ENCODE assay signal across 9 mouse cellular contexts in the genomic region with DNA sequence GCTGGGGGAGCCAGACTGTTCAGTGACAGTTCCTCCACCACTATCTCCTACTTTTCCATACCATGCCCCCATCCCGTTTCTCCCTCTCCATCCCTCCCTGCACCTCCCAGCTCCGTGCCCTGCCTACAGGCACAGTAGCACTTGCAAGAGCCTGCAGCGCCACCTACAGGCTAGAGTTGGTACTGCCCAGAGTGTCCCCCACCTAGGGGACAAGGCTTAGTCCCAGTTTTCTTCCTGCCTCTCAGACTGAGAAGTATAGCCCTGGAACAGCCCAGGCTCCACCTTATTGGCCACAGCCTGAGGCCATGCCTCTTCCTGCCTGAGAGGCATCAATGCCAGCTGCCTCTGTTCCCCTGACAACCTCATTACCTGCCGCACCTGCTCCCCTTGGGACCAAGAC.
DNase-seq lines count a peak whose midpoint lies in the region; ATAC-seq and TF ChIP-seq lines count a peak whose summit lies in the region.
"Had no signal": no experiment of that assay in that cellular context is flagged by ENCODE, and none has a peak within 500 bp of the region (broad histone marks: within the 10 kb centered on the region; RNA-seq: fewer than 3 reads in every experiment).

No protein-coding gene starts in this region.

- H3K27me3 ChIP-seq in kidney, embryonic 14.5 days (ENCODE audit: control insufficient read depth, insufficient read depth, low read length): no peaks in the 10 kb centered on the region
- H3K27me3 ChIP-seq in limb, embryonic 14.5 days (ENCODE audit: control insufficient read depth, insufficient read depth, low read length): no peaks in the 10 kb centered on the region
- no peaks in the 10 kb centered on the region for H3K27me3 ChIP-seq in neural tube, embryonic 12.5 days (replicated peaks)
- no peaks in the 10 kb centered on the region for H3K27me3 ChIP-seq in stomach, embryonic 16.5 days (ENCODE audit: control insufficient read depth, insufficient read depth, low read length)

- peaks cover 31% of the 10 kb centered on the region for H3K4me1 ChIP-seq in kidney, embryonic 14.5 days (ENCODE audit: control insufficient read depth, insufficient read depth, low read length)
- peaks cover 62% of the 10 kb centered on the region for H3K4me1 ChIP-seq in limb, embryonic 14.5 days (ENCODE audit: control insufficient read depth, insufficient read depth, low read length)
- H3K4me1 ChIP-seq in neural tube, embryonic 12.5 days: peaks cover 42% of the 10 kb centered on the region
- H3K4me1 ChIP-seq in stomach, embryonic 16.5 days (ENCODE audit: control insufficient read depth, insufficient read depth, low read length): peaks cover 6% of the 10 kb centered on the region; the same call in 1 of the 2 replicates

- 9% methylated on average over 4 of the region's 4 CpGs for WGBS in kidney, embryonic 14.5 days
- 2% methylated on average over 4 of the region's 4 CpGs for WGBS in limb, embryonic 14.5 days
- WGBS in neural tube, embryonic 12.5 days: 13% methylated on average over 4 of the region's 4 CpGs
- 14% methylated on average over 4 of the region's 4 CpGs for WGBS in stomach, embryonic 16.5 days

- TF ChIP-seq POLR2A in limb, embryonic 14.5 days (IDR thresholded peaks at IDR 0.05; ENCODE audit: borderline replicate concordance, extremely low read depth, insufficient read depth, insufficient read length): no peak

- no peak overlapping the region for H3K4me2 ChIP-seq in kidney, embryonic 14.5 days (replicated peaks; ENCODE audit: low read depth, low read length)
- no peak overlapping the region for H3K4me2 ChIP-seq in limb, embryonic 14.5 days (replicated peaks; ENCODE audit: low read depth, low read length, severe bottlenecking)
- H3K4me2 ChIP-seq in neural tube, embryonic 12.5 days (replicated peaks): no peak overlapping the region
- no peak overlapping the region for H3K4me2 ChIP-seq in stomach, embryonic 16.5 days (ENCODE audit: low read depth, low read length)

- ATAC-seq in CD4-positive, CD25-positive, alpha-beta regulatory T cell, adult 4 months: no peak
- ATAC-seq in kidney, embryonic 14.5 days (ENCODE audit: low FRiP score, low TSS enrichment): peak; percentile 15
- ATAC-seq in limb, embryonic 14.5 days (ENCODE audit: low FRiP score, low read depth): 0 out of 2 replicates have a peak, but pooled peaks have one; percentile 23
- peak; percentile 63 for ATAC-seq in neural tube, embryonic 12.5 days (ENCODE audit: low FRiP score, low read depth)
- peak; percentile 46; the same call in 1 of the 2 replicates for ATAC-seq in stomach, embryonic 16.5 days (ENCODE audit: insufficient read depth, low FRiP score)

- no peak overlapping the region for H3K27ac ChIP-seq in kidney, embryonic 14.5 days (ENCODE audit: low read depth, low read length)
- H3K27ac ChIP-seq in limb, embryonic 14.5 days (replicated peaks; ENCODE audit: low read depth, low read length): no peak overlapping the region
- no peak overlapping the region for H3K27ac ChIP-seq in neural tube, embryonic 12.5 days
- H3K27ac ChIP-seq in stomach, embryonic 16.5 days (ENCODE audit: low read length): no peak overlapping the region

- H3K9ac ChIP-seq in kidney, embryonic 14.5 days (ENCODE audit: low read depth, low read length): no peak overlapping the region
- no peak overlapping the region for H3K9ac ChIP-seq in limb, embryonic 14.5 days (ENCODE audit: low read depth, low read length, severe bottlenecking)
- no peak overlapping the region for H3K9ac ChIP-seq in neural tube, embryonic 12.5 days
- no peak overlapping the region for H3K9ac ChIP-seq in stomach, embryonic 16.5 days (ENCODE audit: low read length)

- H3K4me3 ChIP-seq in kidney, embryonic 14.5 days (ENCODE audit: low read length): no peak overlapping the region
- H3K4me3 ChIP-seq in limb, embryonic 14.5 days (replicated peaks; ENCODE audit: low read length): no peak overlapping the region
- H3K4me3 ChIP-seq in neural tube, embryonic 12.5 days: no peak overlapping the region
- no peak overlapping the region for H3K4me3 ChIP-seq in stomach, embryonic 16.5 days (replicated peaks; ENCODE audit: low read length)
- H3K4me3 ChIP-seq: megakaryocyte, embryonic 14.5 days had no signal

- DNase-seq in CD4-positive, CD25-positive, alpha-beta regulatory T cell, adult 2 months (ENCODE audit: low read depth, low spot score): peak; percentile 54
- DNase-seq in embryo, embryonic 10.5 days (ENCODE audit: low spot score): peak; percentile 90
- peak; percentile 37 to 76 for DNase-seq in heart, adult 18-20 months
- peak; percentile 59 for DNase-seq in limb, embryonic 14.5 days (ENCODE audit: low spot score)

- H3K9me3 ChIP-seq in kidney, embryonic 14.5 days (ENCODE audit: control insufficient read depth, low read length): no peaks in the 10 kb centered on the region
- no peaks in the 10 kb centered on the region for H3K9me3 ChIP-seq in limb, embryonic 14.5 days (ENCODE audit: control insufficient read depth, low read length)
- no peaks in the 10 kb centered on the region for H3K9me3 ChIP-seq in neural tube, embryonic 12.5 days
- H3K9me3 ChIP-seq in stomach, embryonic 16.5 days (replicated peaks; ENCODE audit: control insufficient read depth, low read length): no peaks in the 10 kb centered on the region
- H3K9me3 ChIP-seq: megakaryocyte, embryonic 14.5 days had no signal

- no peaks in the 10 kb centered on the region for H3K36me3 ChIP-seq in kidney, embryonic 14.5 days (ENCODE audit: control insufficient read depth, insufficient read depth, low read length)
- H3K36me3 ChIP-seq in limb, embryonic 14.5 days (ENCODE audit: control insufficient read depth, insufficient read depth, low read length): no peaks in the 10 kb centered on the region
- H3K36me3 ChIP-seq in neural tube, embryonic 12.5 days: no peaks in the 10 kb centered on the region
- no peaks in the 10 kb centered on the region for H3K36me3 ChIP-seq in stomach, embryonic 16.5 days (ENCODE audit: control insufficient read depth, insufficient read depth, low read length)
